Mouse (Mus musculus) MEL (cell line): ENCODE results near the gene Fbxo45. TPM values are rescaled to one million over a fixed set of nuclear protein-coding genes. Genes with fewer than 3 reads are reported as not detected.

Experiments used
- DNase-seq: peaks from one replicate; pipeline ENCODE4 v3.0.0; 2011; ENCODE audit warnings: low read depth, low spot score
- H3K27ac ChIP-seq: 2 replicates; pipeline ENCODE4 v1.5.1; 2012; ENCODE audit warnings: low read depth, mild to moderate bottlenecking, control low read depth, low read length, moderate library complexity; ENCODE audit not compliant: control insufficient read depth
- H3K27me3 ChIP-seq, 2 experiments: fragments of 150-350 bp in 1 of 2; sonication (generic) in 1 of 2; 2 replicates each; pipeline ENCODE4 v1.6.1; 2012; ENCODE audit warnings: low read length in 2 of 2, mild to moderate bottlenecking in 2 of 2, improper control_type of control experiment in 1 of 2, moderate library complexity in 1 of 2; ENCODE audit not compliant: insufficient read depth in 2 of 2, control insufficient read depth in 1 of 2
- H3K36me3 ChIP-seq, 2 experiments: 2 replicates each; pipeline ENCODE4 v1.6.1; 2012 to 2014; ENCODE audit warnings: low read length in 2 of 2, improper control_type of control experiment in 1 of 2, inconsistent platforms in 1 of 2, mild to moderate bottlenecking in 1 of 2; ENCODE audit not compliant: insufficient read depth in 2 of 2, control insufficient read depth in 1 of 2
- H3K4me1 ChIP-seq, 2 experiments: fragments of 150-350 bp in 1 of 2; sonication (generic) in 1 of 2; 2 replicates each; pipeline ENCODE4 v1.6.1; 2012; ENCODE audit warnings: low read length in 2 of 2, improper control_type of control experiment in 1 of 2, mild to moderate bottlenecking in 1 of 2; ENCODE audit not compliant: insufficient read depth in 2 of 2, control insufficient read depth in 1 of 2
- H3K4me3 ChIP-seq, 2 experiments: fragments of 150-350 bp in 1 of 2; sonication (generic) in 1 of 2; 2 replicates each; pipeline ENCODE4 v1.5.1; 2012; ENCODE audit warnings: low read depth in 2 of 2, low read length in 2 of 2, mild to moderate bottlenecking in 2 of 2, moderate library complexity in 2 of 2, control low read depth in 1 of 2, improper control_type of control experiment in 1 of 2; ENCODE audit not compliant: control insufficient read depth in 1 of 2, insufficient read depth in 1 of 2
- H3K79me2 ChIP-seq: 2 replicates; pipeline ENCODE4 v1.6.1; 2012; ENCODE audit warnings: mild to moderate bottlenecking, low read length, moderate library complexity; ENCODE audit not compliant: control insufficient read depth, poor library complexity, insufficient read depth
- H3K9ac ChIP-seq: 2 replicates; pipeline ENCODE4 v1.6.1; 2012; ENCODE audit warnings: low read depth, mild to moderate bottlenecking, control low read depth, low read length, moderate library complexity; ENCODE audit not compliant: control insufficient read depth, poor library complexity, severe bottlenecking
- H3K9me3 ChIP-seq: fragments of 150-350 bp; sonication (generic); replicated peaks from 2 replicates; pipeline ENCODE4 v1.6.1; 2012; ENCODE audit warnings: mild to moderate bottlenecking, low read length, improper control_type of control experiment, moderate library complexity; ENCODE audit not compliant: insufficient read depth
- BHLHE40 ChIP-seq: IDR thresholded peaks from 2 replicates; pipeline ENCODE4 v1.6.1; 2012; ENCODE audit warnings: low read depth, mild to moderate bottlenecking, inconsistent platforms, low read length, improper control_type of control experiment, borderline replicate concordance
- CHD1 ChIP-seq: IDR thresholded peaks from 2 replicates; pipeline ENCODE4 v1.6.1; 2012; ENCODE audit warnings: low read depth, mild to moderate bottlenecking, inconsistent platforms, low read length, improper control_type of control experiment
- CTCF ChIP-seq, 3 experiments: IDR thresholded peaks in 2 of 3; conservative IDR thresholded peaks in 1 of 3; 2 replicates each; pipeline ENCODE4 v1.5.1; 2011 to 2012; ENCODE audit warnings: low read length in 3 of 3, low read depth in 2 of 3, mild to moderate bottlenecking in 2 of 3, improper control_type of control experiment in 1 of 3, inconsistent platforms in 1 of 3, mixed read lengths in 1 of 3, moderate library complexity in 1 of 3; ENCODE audit not compliant: control insufficient read depth in 1 of 3, insufficient read depth in 1 of 3, poor library complexity in 1 of 3, severe bottlenecking in 1 of 3
- E2F4 ChIP-seq: IDR thresholded peaks from 2 replicates; pipeline ENCODE4 v1.6.1; 2011; ENCODE audit warnings: low read depth, low read length, improper control_type of control experiment, borderline replicate concordance
- ELF1 ChIP-seq: IDR thresholded peaks from 2 replicates; pipeline ENCODE4 v1.6.1; 2014; ENCODE audit warnings: low read depth, mild to moderate bottlenecking, inconsistent platforms, low read length, improper control_type of control experiment, moderate library complexity
- EP300 ChIP-seq, 2 experiments: IDR thresholded peaks; 2 replicates each; pipeline ENCODE4 v1.6.1; 2011; ENCODE audit warnings: improper control_type of control experiment in 2 of 2, low read length in 2 of 2, low read depth in 1 of 2, mild to moderate bottlenecking in 1 of 2
- ETS1 ChIP-seq: IDR thresholded peaks from 2 replicates; pipeline ENCODE4 v1.6.1; 2012; ENCODE audit warnings: low read depth, mild to moderate bottlenecking, inconsistent platforms, low read length, improper control_type of control experiment, moderate library complexity
- GABPA ChIP-seq: IDR thresholded peaks from 2 replicates; pipeline ENCODE4 v1.6.1; 2012; ENCODE audit warnings: low read depth, mild to moderate bottlenecking, inconsistent platforms, low read length, improper control_type of control experiment, moderate library complexity
- GATA1 ChIP-seq: IDR thresholded peaks from 2 replicates; pipeline ENCODE4 v1.6.1; 2011; ENCODE audit warnings: low read depth, low read length, improper control_type of control experiment
- HCFC1 ChIP-seq: IDR thresholded peaks from 2 replicates; pipeline ENCODE4 v1.6.1; 2012; ENCODE audit warnings: low read depth, mild to moderate bottlenecking, inconsistent platforms, low read length, improper control_type of control experiment, moderate library complexity
- JUND ChIP-seq: IDR thresholded peaks from 2 replicates; pipeline ENCODE4 v1.6.1; 2011; ENCODE audit warnings: low read depth, mild to moderate bottlenecking, improper control_type of control experiment, low read length
- KAT2A ChIP-seq: conservative IDR thresholded peaks from 2 replicates; pipeline ENCODE4 v1.6.1; 2012; ENCODE audit warnings: low read depth, low read length, improper control_type of control experiment, inconsistent platforms
- MAFK ChIP-seq: IDR thresholded peaks from 2 replicates; pipeline ENCODE4 v1.6.1; 2011; ENCODE audit warnings: low read depth, mild to moderate bottlenecking, low read length, improper control_type of control experiment, borderline replicate concordance
- MAX ChIP-seq: IDR thresholded peaks from 2 replicates; pipeline ENCODE4 v1.6.1; 2011; ENCODE audit warnings: low read length, improper control_type of control experiment
- MXI1 ChIP-seq: IDR thresholded peaks from 2 replicates; pipeline ENCODE4 v1.6.1; 2011; ENCODE audit warnings: mild to moderate bottlenecking, low read depth, low read length, improper control_type of control experiment
- MYB ChIP-seq: IDR thresholded peaks from 2 replicates; pipeline ENCODE4 v1.6.1; 2011; ENCODE audit warnings: mild to moderate bottlenecking, low read depth, low read length, improper control_type of control experiment
- MYC ChIP-seq: IDR thresholded peaks from 2 replicates; pipeline ENCODE4 v1.6.1; 2011; ENCODE audit warnings: low read depth, mild to moderate bottlenecking, low read length, improper control_type of control experiment, moderate library complexity
- NELFE ChIP-seq: IDR thresholded peaks from 2 replicates; pipeline ENCODE4 v1.6.1; 2011; ENCODE audit warnings: low read depth, low read length, improper control_type of control experiment
- NRF1 ChIP-seq: IDR thresholded peaks from 2 replicates; pipeline ENCODE4 v1.6.1; 2014; ENCODE audit warnings: low read depth, mild to moderate bottlenecking, inconsistent platforms, low read length, improper control_type of control experiment, moderate library complexity; ENCODE audit not compliant: poor library complexity, insufficient read depth, severe bottlenecking
- POLR2AphosphoS5 ChIP-seq: IDR thresholded peaks from 2 replicates; pipeline ENCODE4 v1.6.1; 2012; ENCODE audit warnings: low read depth, borderline replicate concordance, mild to moderate bottlenecking, inconsistent platforms, low read length, moderate library complexity, mixed read lengths
- RAD21 ChIP-seq: IDR thresholded peaks from 2 replicates; pipeline ENCODE4 v1.6.1; 2011; ENCODE audit warnings: mild to moderate bottlenecking, low read depth, low read length, improper control_type of control experiment
- SMC3 ChIP-seq: IDR thresholded peaks from 2 replicates; pipeline ENCODE4 v1.6.1; 2011; ENCODE audit warnings: low read depth, low read length, improper control_type of control experiment
- TBP ChIP-seq: IDR thresholded peaks from 2 replicates; pipeline ENCODE4 v1.8.0; 2011; ENCODE audit warnings: low read depth, low read length, improper control_type of control experiment
- TCF12 ChIP-seq: IDR thresholded peaks from 2 replicates; pipeline ENCODE4 v1.6.1; 2014; ENCODE audit warnings: low read depth, mild to moderate bottlenecking, inconsistent platforms, low read length, improper control_type of control experiment, moderate library complexity
- UBTF ChIP-seq: IDR thresholded peaks from 2 replicates; pipeline ENCODE4 v1.6.1; 2012; ENCODE audit warnings: low read depth, mild to moderate bottlenecking, inconsistent platforms, low read length, improper control_type of control experiment, moderate library complexity, borderline replicate concordance; ENCODE audit not compliant: insufficient read depth
- USF2 ChIP-seq, 2 experiments: IDR thresholded peaks; 2 replicates each; pipeline ENCODE4 v1.6.1; 2011 to 2012; ENCODE audit warnings: improper control_type of control experiment in 2 of 2, low read length in 2 of 2, borderline replicate concordance in 1 of 2, inconsistent platforms in 1 of 2, low read depth in 1 of 2, mild to moderate bottlenecking in 1 of 2; ENCODE audit not compliant: insufficient read depth in 1 of 2
- ZC3H11A ChIP-seq: IDR thresholded peaks from 2 replicates; pipeline ENCODE4 v1.6.1; 2012; ENCODE audit warnings: low read depth, mild to moderate bottlenecking, inconsistent platforms, low read length, improper control_type of control experiment
- ZMIZ1 ChIP-seq: IDR thresholded peaks from 2 replicates; pipeline ENCODE4 v1.6.1; 2012; ENCODE audit warnings: low read depth, mild to moderate bottlenecking, inconsistent platforms, low read length, improper control_type of control experiment, moderate library complexity
- ZNF384 ChIP-seq: IDR thresholded peaks from 2 replicates; pipeline ENCODE4 v1.6.1; 2012; ENCODE audit warnings: low read depth, mild to moderate bottlenecking, inconsistent platforms, low read length, improper control_type of control experiment
- polyA plus RNA-seq, 2 experiments: library from polyadenylated mRNA; stranded (reverse) in 1 of 2; unstranded in 1 of 2; fragments of >175 nt in 1 of 2; fragments of >200 nt in 1 of 2; gene quantifications; 2 replicates each; pipeline versions ENCODE4 v1.2.1 to v1.2.4; 2012; ENCODE audit warnings: low replicate concordance in 2 of 2, low read depth in 1 of 2; ENCODE audit not compliant: insufficient read length in 2 of 2, insufficient read depth in 1 of 2, missing spikeins in 1 of 2
- total RNA-seq: library from RNA; depleted of rRNA; stranded (reverse); fragments of 300-350 nt; gene quantifications from 2 replicates; pipeline ENCODE4 v1.2.3, GENCODE M21; 2012

The Fbxo45 gene
- total and polyA plus RNA-seq, 3 experiments: 15.4 to 19.3 TPM; not detected in 1

DNA sequence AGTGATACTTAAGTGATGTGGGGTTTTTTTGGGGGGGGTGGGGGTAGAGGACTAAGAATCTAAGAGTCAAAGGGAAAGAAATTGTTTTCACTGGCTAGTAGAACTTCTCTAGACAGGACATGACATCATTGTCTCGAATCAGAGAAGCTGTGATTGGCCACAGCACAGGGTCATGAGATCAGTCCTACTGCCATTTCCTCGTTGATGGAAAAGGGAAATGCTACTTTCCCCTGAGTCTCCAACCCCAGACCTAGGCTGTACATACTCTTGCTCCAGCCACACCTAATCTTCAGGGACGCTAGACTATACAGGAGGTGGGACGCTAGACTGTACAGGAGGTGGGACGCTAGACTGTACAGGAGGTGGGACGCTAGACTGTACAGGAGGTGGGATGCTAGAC is 28.1 kb upstream of the Fbxo45 start:
- Histone ChIP-seq H3K27me3 (no peaks in the 10 kb centered on the region), H3K36me3 (peaks cover 0 to 16% of the 10 kb centered on the region in 2 experiments; a peak in 3 of 4 replicates), H3K9me3 (no peaks in the 10 kb centered on the region), H3K4me1 (peaks cover 0 to 3% of the 10 kb centered on the region in 2 experiments; a peak in 2 of 4 replicates), H3K79me2 (peaks cover 23% of the 10 kb centered on the region), H3K4me3 (no peak overlapping the region), H3K27ac (no peak overlapping the region), H3K9ac (no peak overlapping the region)
- DNase-seq: no peak
- TF ChIP-seq MYB (no peak), ZMIZ1 (no peak), EP300 (IDR thresholded peaks at IDR 0.05; ENCODE audit: low read depth in 1 of 2, low read length in 2 of 2) (no peak), BHLHE40 (no peak), CHD1 (no peak), ZNF384 (no peak), MAFK (no peak), SMC3 (no peak), ETS1 (no peak), UBTF (no peak), MAX (no peak), MXI1 (no peak), NELFE (no peak), TBP (no peak), JUND (no peak), MYC (no peak), HCFC1 (no peak), TCF12 (no peak), E2F4 (no peak)

DNA sequence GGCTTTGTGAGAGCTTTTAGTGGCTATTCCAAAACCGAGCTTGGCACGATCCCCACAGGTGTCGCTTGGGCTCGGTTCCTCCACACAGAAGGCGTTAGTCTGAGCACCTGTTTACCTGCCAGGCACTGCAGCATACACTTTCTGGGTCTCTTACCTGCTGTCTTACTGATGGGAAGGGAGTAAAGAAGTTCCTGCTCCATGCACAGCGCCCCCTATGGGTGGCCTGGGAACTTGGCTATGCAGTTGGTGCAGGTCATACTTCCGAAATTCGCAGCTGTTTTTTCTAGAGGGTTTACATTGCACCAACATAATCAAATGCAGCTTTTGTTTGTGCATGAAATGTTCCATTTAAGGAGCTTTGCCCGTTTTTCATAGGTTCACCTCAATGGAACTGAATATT is 26.4 kb upstream of the Fbxo45 start:
- Histone ChIP-seq H3K9ac (no peak overlapping the region), H3K4me1 (peaks cover 0 to 3% of the 10 kb centered on the region in 2 experiments; a peak in 2 of 4 replicates), H3K27ac (no peak overlapping the region), H3K79me2 (peaks cover 10% of the 10 kb centered on the region), H3K9me3 (no peaks in the 10 kb centered on the region), H3K36me3 (peaks cover 0 to 9% of the 10 kb centered on the region in 2 experiments; a peak in 2 of 4 replicates), H3K27me3 (no peaks in the 10 kb centered on the region), H3K4me3 (no peak overlapping the region)
- peak; percentile 49 for DNase-seq
- TF ChIP-seq SMC3 (0 out of 2 replicates have a peak, but pooled peaks have one; percentile 11), ELF1 (no peak), POLR2AphosphoS5 (no peak), ZC3H11A (0 out of 2 replicates have a peak, but pooled peaks have one; percentile 2), MXI1 (no peak), RAD21 (no peak), USF2 (IDR thresholded peaks at IDR 0.05; ENCODE audit: borderline replicate concordance in 1 of 2, insufficient read depth in 1 of 2, low read depth in 1 of 2, low read length in 2 of 2) (no peak), MAFK (no peak), GABPA (no peak), NRF1 (no peak), GATA1 (no peak), UBTF (no peak), CHD1 (no peak), CTCF (IDR thresholded peaks at IDR 0.05 in 2 of 3, conservative IDR thresholded peaks at IDR 0.05 in 1 of 3; ENCODE audit: control insufficient read depth in 1 of 3, insufficient read depth in 1 of 3, low read depth in 2 of 3, low read length in 3 of 3, poor library complexity in 1 of 3, severe bottlenecking in 1 of 3) (peak; percentile 68 to 96 (median 87)), KAT2A (no peak)
